Mouse (Mus musculus) myocyte (in vitro differentiated cells): ENCODE results near the gene Tra2b. TPM values are rescaled to one million over a fixed set of nuclear protein-coding genes. Genes with fewer than 3 reads are reported as not detected.
"Not testable (repeated sequence)": the region's sequence is repeated elsewhere in the genome, so short reads cannot be mapped to it uniquely, and the experiment has no call there.

ENCODE experiments used
- H3K27me3 ChIP-seq: one replicate; pipeline ENCODE4 v1.6.1; 2011; ENCODE audit not compliant: control insufficient read depth, insufficient read depth, insufficient read length
- H3K36me3 ChIP-seq: one replicate; pipeline ENCODE4 v1.6.1; 2011; ENCODE audit not compliant: control insufficient read depth, insufficient read depth
- H3K4me2 ChIP-seq: one replicate; pipeline ENCODE4 v1.6.1; 2011; ENCODE audit warnings: low read depth, control low read depth
- H3K4me3 ChIP-seq: one replicate; pipeline ENCODE4 v1.5.1; 2011; ENCODE audit warnings: mild to moderate bottlenecking, control low read depth, moderate library complexity
- H3K79me2 ChIP-seq: one replicate; pipeline ENCODE4 v1.6.1; 2011; ENCODE audit not compliant: control insufficient read depth, insufficient read depth
- H3ac ChIP-seq: one replicate; pipeline ENCODE4 v1.6.1; 2011; ENCODE audit not compliant: control insufficient read depth, insufficient read length
- CEBPB ChIP-seq: IDR thresholded peaks from 2 replicates; pipeline ENCODE4 v1.6.1; 2011; ENCODE audit warnings: mild to moderate bottlenecking, moderate library complexity; ENCODE audit not compliant: poor library complexity, insufficient read depth, severe bottlenecking
- E2F4 ChIP-seq: IDR thresholded peaks from one replicate; pipeline ENCODE4 v1.6.1; 2011; ENCODE audit warnings: mild to moderate bottlenecking, control low read depth, moderate library complexity; ENCODE audit not compliant: insufficient read depth
- MAX ChIP-seq: IDR thresholded peaks from one replicate; pipeline ENCODE4 v1.6.1; 2011; ENCODE audit warnings: low read depth, mild to moderate bottlenecking, control low read depth
- MYOD1 ChIP-seq, 3 experiments: IDR thresholded peaks; one replicate each; pipeline ENCODE4 v1.6.1; 2011; ENCODE audit warnings: control low read depth in 2 of 3, low read depth in 2 of 3, mild to moderate bottlenecking in 2 of 3, moderate library complexity in 1 of 3; ENCODE audit not compliant: insufficient read length in 2 of 3, control insufficient read depth in 1 of 3
- MYOG ChIP-seq, 3 experiments: IDR thresholded peaks; one replicate each; pipeline ENCODE4 v1.6.1; 2011; ENCODE audit warnings: control low read depth in 2 of 3, low read depth in 2 of 3, mild to moderate bottlenecking in 2 of 3; ENCODE audit not compliant: insufficient read length in 2 of 3, control insufficient read depth in 1 of 3, insufficient read depth in 1 of 3
- POLR2A ChIP-seq: IDR thresholded peaks from one replicate; pipeline ENCODE4 v1.6.1; 2011; ENCODE audit warnings: low read depth, mild to moderate bottlenecking, control low read depth, moderate library complexity; ENCODE audit not compliant: insufficient read length
- POLR2AphosphoS2 ChIP-seq: IDR thresholded peaks from one replicate; pipeline ENCODE4 v1.6.1; 2011; ENCODE audit warnings: low read depth, control low read depth; ENCODE audit not compliant: insufficient read length
- REST ChIP-seq: IDR thresholded peaks from one replicate; pipeline ENCODE4 v1.6.1; 2011; ENCODE audit warnings: mild to moderate bottlenecking, control low read depth, moderate library complexity; ENCODE audit not compliant: insufficient read depth, insufficient read length
- SRF ChIP-seq: IDR thresholded peaks from one replicate; pipeline ENCODE4 v1.6.1; 2011; ENCODE audit warnings: low read depth; ENCODE audit not compliant: control insufficient read depth, insufficient read length
- TCF12 ChIP-seq: IDR thresholded peaks from one replicate; pipeline ENCODE4 v1.6.1; 2011; ENCODE audit warnings: mild to moderate bottlenecking, control low read depth; ENCODE audit not compliant: poor library complexity, insufficient read depth, severe bottlenecking
- TCF3 ChIP-seq: IDR thresholded peaks from one replicate; pipeline ENCODE4 v1.6.1; 2011; ENCODE audit warnings: low read depth, control low read depth; ENCODE audit not compliant: insufficient read length
- USF1 ChIP-seq: IDR thresholded peaks from one replicate; pipeline ENCODE4 v1.6.1; 2011; ENCODE audit warnings: low read depth, mild to moderate bottlenecking, control low read depth, moderate library complexity
- polyA plus RNA-seq: library from polyadenylated mRNA; unstranded; fragments of >200 nt; fragmentation: generic; extraction: Trizol; gene quantifications from one replicate; pipeline ENCODE4 v1.2.1, GENCODE M21; 2012; ENCODE audit warnings: missing spikeins

The Tra2b gene
- polyA plus RNA-seq, 1 experiment: 41.2 TPM

- Histone ChIP-seq H3K4me3 (no peak overlapping the region), H3ac (no peak overlapping the region), H3K36me3 (peaks cover 33% of the 10 kb centered on the region), H3K27me3 (no peaks in the 10 kb centered on the region), H3K4me2 (no peak overlapping the region), H3K79me2 (no peaks in the 10 kb centered on the region)
- TF ChIP-seq E2F4: no peak
- TF ChIP-seq POLR2AphosphoS2: no peak
- no peak for TF ChIP-seq TCF12
- TF ChIP-seq USF1: no peak
These were observed 25.8 kb downstream of the Tra2b start for GRCm38 (mm10) chr16:22239978-22240377.

- no peaks in the 10 kb centered on the region for H3K79me2 ChIP-seq
- no peak overlapping the region for H3K4me3 ChIP-seq
- peaks cover 24% of the 10 kb centered on the region for H3K36me3 ChIP-seq
- no peak overlapping the region for H3ac ChIP-seq
- no peak overlapping the region for H3K4me2 ChIP-seq
- TF ChIP-seq E2F4 (no peak), USF1 (no peak), TCF3 (no peak), POLR2AphosphoS2 (no peak), CEBPB (no peak), MYOD1 (IDR thresholded peaks at IDR 0.05; ENCODE audit: control insufficient read depth in 1 of 3, insufficient read length in 2 of 3, low read depth in 2 of 3) (no peak), MAX (no peak), REST (no peak), POLR2A (no peak), MYOG (IDR thresholded peaks at IDR 0.05; ENCODE audit: control insufficient read depth in 1 of 3, insufficient read depth in 1 of 3, insufficient read length in 2 of 3, low read depth in 2 of 3) (no peak), SRF (no peak), TCF12 (no peak)
- H3K27me3 ChIP-seq: no peaks in the 10 kb centered on the region
These were observed 26.7 kb downstream of the Tra2b start for GRCm38 (mm10) chr16:22238928-22239620.

GRCm38 (mm10) chr16:22238402-22238801 is 27.4 kb downstream of the Tra2b start:
- H3K79me2 ChIP-seq: not testable (repeated sequence)

GRCm38 (mm10) chr16:22236814-22237213 is 29.0 kb downstream of the Tra2b start:
- Histone ChIP-seq H3K4me2 (no peak overlapping the region), H3ac (no peak overlapping the region), H3K27me3 (no peaks in the 10 kb centered on the region), H3K79me2 (no peaks in the 10 kb centered on the region), H3K4me3 (no peak overlapping the region), H3K36me3 (peaks cover 1% of the 10 kb centered on the region)
- TF ChIP-seq CEBPB: no peak
- no peak for TF ChIP-seq MYOG (IDR thresholded peaks at IDR 0.05; ENCODE audit: control insufficient read depth in 1 of 3, insufficient read depth in 1 of 3, insufficient read length in 2 of 3, low read depth in 2 of 3)
- TF ChIP-seq USF1: no peak
- TF ChIP-seq REST: no peak
- TF ChIP-seq MAX: no peak
- no peak for TF ChIP-seq MYOD1 (IDR thresholded peaks at IDR 0.05; ENCODE audit: control insufficient read depth in 1 of 3, insufficient read length in 2 of 3, low read depth in 2 of 3)
- TF ChIP-seq POLR2A: no peak
- no peak for TF ChIP-seq SRF
- TF ChIP-seq E2F4: no peak
- no peak for TF ChIP-seq POLR2AphosphoS2
- TF ChIP-seq TCF12: no peak

More at GRCm38 (mm10) chr16:22238402-22238801, 27.4 kb downstream of the Tra2b start:
- peaks cover 17% of the 10 kb centered on the region for H3K36me3 ChIP-seq
- not testable (repeated sequence) for H3ac ChIP-seq, H3K27me3 ChIP-seq, H3K4me2 ChIP-seq, H3K4me3 ChIP-seq

- no peak overlapping the region for H3ac ChIP-seq
- H3K79me2 ChIP-seq: no peaks in the 10 kb centered on the region
- no peak for TF ChIP-seq POLR2AphosphoS2
- TF ChIP-seq MAX: no peak
- no peak for TF ChIP-seq POLR2A
- TF ChIP-seq REST: no peak
- no peak for TF ChIP-seq CEBPB
- TF ChIP-seq SRF: no peak
- TF ChIP-seq MYOG (IDR thresholded peaks at IDR 0.05; ENCODE audit: control insufficient read depth in 1 of 3, insufficient read depth in 1 of 3, insufficient read length in 2 of 3, low read depth in 2 of 3): no peak
- no peak for TF ChIP-seq USF1
- TF ChIP-seq TCF12: no peak
- TF ChIP-seq E2F4: no peak
- TF ChIP-seq MYOD1 (IDR thresholded peaks at IDR 0.05; ENCODE audit: control insufficient read depth in 1 of 3, insufficient read length in 2 of 3, low read depth in 2 of 3): no peak
- TF ChIP-seq TCF3: no peak
- H3K36me3 ChIP-seq: no peaks in the 10 kb centered on the region
- no peak overlapping the region for H3K4me3 ChIP-seq
- no peak overlapping the region for H3K4me2 ChIP-seq
- no peaks in the 10 kb centered on the region for H3K27me3 ChIP-seq
These were observed 31.3 kb downstream of the Tra2b start for GRCm38 (mm10) chr16:22234535-22234934.

GRCm38 (mm10) chr16:22230276-22230675 is 35.5 kb downstream of the Tra2b start:
- not testable (repeated sequence) for H3K4me2 ChIP-seq, H3K27me3 ChIP-seq, H3K79me2 ChIP-seq, H3K36me3 ChIP-seq, H3K4me3 ChIP-seq, H3ac ChIP-seq
